Mouse (Mus musculus) intestine, embryonic 14.5 days (tissue): ENCODE data around the gene Il17rc. TPM values are rescaled to one million over a fixed set of nuclear protein-coding genes. Genes with fewer than 3 reads are reported as not detected.

Source experiments
- ATAC-seq: fragments of 200-750 bp; cut with Nextera tagmentation; replicated peaks from 2 replicates; pipeline ENCODE4 v1.8.0; 2017; ENCODE audit warnings: low read depth, moderate number of reproducible peaks, moderate TSS enrichment, moderate library complexity; ENCODE audit not compliant: low FRiP score, low TSS enrichment
- DNase-seq: peaks from one replicate; pipeline ENCODE4 v3.0.0-alpha.2; 2018; ENCODE audit warnings: low spot score
- H3K27ac ChIP-seq: fragments of 300-500 bp; sonication (generic); 2 replicates; pipeline ENCODE4 v1.5.1; 2014; ENCODE audit warnings: low read depth, mild to moderate bottlenecking, control low read depth
- H3K27me3 ChIP-seq: fragments of 300-500 bp; sonication (generic); replicated peaks from 2 replicates; pipeline ENCODE4 v1.6.1; 2014; ENCODE audit warnings: low read length, control low read depth; ENCODE audit not compliant: control insufficient read depth, insufficient read depth
- H3K36me3 ChIP-seq: fragments of 300-500 bp; sonication (generic); 2 replicates; pipeline ENCODE4 v1.6.1; 2014; ENCODE audit warnings: low read length, control low read depth; ENCODE audit not compliant: control insufficient read depth, insufficient read depth
- H3K4me1 ChIP-seq: fragments of 300-500 bp; sonication (generic); replicated peaks from 2 replicates; pipeline ENCODE4 v1.6.1; 2014; ENCODE audit warnings: low read length, control low read depth, mixed read lengths; ENCODE audit not compliant: control insufficient read depth, insufficient read depth
- H3K4me2 ChIP-seq: fragments of 300-500 bp; sonication (generic); 2 replicates; pipeline ENCODE4 v1.6.1; 2014; ENCODE audit warnings: low read length
- H3K4me3 ChIP-seq: fragments of 300-500 bp; sonication (generic); 2 replicates; pipeline ENCODE4 v1.5.1; 2014; ENCODE audit warnings: low read depth, low read length, control low read depth, mixed read lengths
- H3K9ac ChIP-seq: fragments of 300-500 bp; sonication (generic); 2 replicates; pipeline ENCODE4 v1.6.1; 2014; ENCODE audit warnings: mild to moderate bottlenecking, low read length
- H3K9me3 ChIP-seq: fragments of 300-500 bp; sonication (generic); 2 replicates; pipeline ENCODE4 v1.6.1; 2016; ENCODE audit warnings: low read length, control low read depth; ENCODE audit not compliant: control insufficient read depth
- WGBS: fragments of 180-500 bp; shearing (Covaris S2); extraction: QIAGEN DNeasy Blood & Tissue Kit; methylation state at CpG from one replicate; pipeline ENCODE4 v1.1.7; 2014; 5-methylcytosine and 5-hydroxymethylcytosine counted together
- polyA plus RNA-seq: library from polyadenylated mRNA; unstranded; fragments of >200 nt; fragmentation: Nextera tagmentation; extraction: Ambion mirVana; gene quantifications from 2 replicates; pipeline ENCODE4 v1.2.1, GENCODE M21; 2014

Gene Il17rc
- polyA plus RNA-seq, 1 experiment from 2014 or later, result 18.5 TPM

GRCm38 (mm10) chr6:113508947-113509280 is 37.7 kb downstream of the Il17rc start:
- H3K4me3 ChIP-seq, result no peak overlapping the region
- H3K9ac ChIP-seq, result no peak overlapping the region
- WGBS, result 57% methylated on average over 5 of the region's 5 CpGs
- no peak overlapping the region for H3K27ac ChIP-seq
- DNase-seq (no peak), ATAC-seq (no peak)
- H3K4me1 ChIP-seq, result no peaks in the 10 kb centered on the region
- no peaks in the 10 kb centered on the region for H3K27me3 ChIP-seq
- H3K36me3 ChIP-seq, result peaks cover 2% of the 10 kb centered on the region
- H3K9me3 ChIP-seq, result no peaks in the 10 kb centered on the region
- no peak overlapping the region for H3K4me2 ChIP-seq

- DNase-seq, result no peak
- Histone ChIP-seq H3K4me1 (no peaks in the 10 kb centered on the region), H3K27me3 (no peaks in the 10 kb centered on the region), H3K4me3 (no peak overlapping the region), H3K4me2 (no peak overlapping the region), H3K9me3 (no peaks in the 10 kb centered on the region), H3K36me3 (peaks cover 53% of the 10 kb centered on the region), H3K9ac (no peak overlapping the region), H3K27ac (no peak overlapping the region)
- WGBS, result 87% methylated on average over 6 of the region's 6 CpGs
- no peak for ATAC-seq
These were observed 42.7 kb downstream of the Il17rc start for GRCm38 (mm10) chr6:113513944-113514343.

GRCm38 (mm10) chr6:113514600-113514999 is 43.4 kb downstream of the Il17rc start:
- Histone ChIP-seq H3K27me3 (no peaks in the 10 kb centered on the region), H3K9me3 (no peaks in the 10 kb centered on the region), H3K9ac (no peak overlapping the region), H3K4me1 (no peaks in the 10 kb centered on the region), H3K4me3 (no peak overlapping the region), H3K27ac (no peak overlapping the region), H3K36me3 (peaks cover 59% of the 10 kb centered on the region), H3K4me2 (no peak overlapping the region)
- WGBS, result 95% methylated on average over 3 of the region's 3 CpGs
- ATAC-seq (no peak), DNase-seq (no peak)

GRCm38 (mm10) chr6:113517434-113518080 is 46.3 kb downstream of the Il17rc start:
- no peaks in the 10 kb centered on the region for H3K4me1 ChIP-seq
- H3K27ac ChIP-seq, result no peak overlapping the region
- H3K27me3 ChIP-seq, result no peaks in the 10 kb centered on the region
- H3K36me3 ChIP-seq, result peaks cover 88% of the 10 kb centered on the region
- no peak overlapping the region for H3K9ac ChIP-seq
- H3K4me3 ChIP-seq, result no peak overlapping the region
- DNase-seq, result no peak
- H3K9me3 ChIP-seq, result no peaks in the 10 kb centered on the region
- H3K4me2 ChIP-seq, result no peak overlapping the region
- WGBS, result 95% methylated on average over 8 of the region's 8 CpGs
- no peak for ATAC-seq

GRCm38 (mm10) chr6:113522310-113522709 is 51.1 kb downstream of the Il17rc start:
- H3K27me3 ChIP-seq, result no peaks in the 10 kb centered on the region
- H3K9ac ChIP-seq, result no peak overlapping the region
- H3K27ac ChIP-seq, result no peak overlapping the region
- WGBS, result 90% methylated on average over 1 of the region's 1 CpGs
- H3K4me2 ChIP-seq, result no peak overlapping the region
- DNase-seq, result no peak
- no peaks in the 10 kb centered on the region for H3K4me1 ChIP-seq
- no peak for ATAC-seq
- H3K4me3 ChIP-seq, result no peak overlapping the region
- peaks cover 63% of the 10 kb centered on the region for H3K36me3 ChIP-seq
- no peaks in the 10 kb centered on the region for H3K9me3 ChIP-seq

- peaks cover 52% of the 10 kb centered on the region for H3K36me3 ChIP-seq
- no peak overlapping the region for H3K4me3 ChIP-seq
- H3K9ac ChIP-seq, result no peak overlapping the region
- DNase-seq (no peak), ATAC-seq (no peak)
- WGBS, result 92% methylated on average over 8 of the region's 8 CpGs
- no peak overlapping the region for H3K27ac ChIP-seq
- H3K4me1 ChIP-seq, result no peaks in the 10 kb centered on the region
- no peaks in the 10 kb centered on the region for H3K27me3 ChIP-seq
- H3K4me2 ChIP-seq, result no peak overlapping the region
- H3K9me3 ChIP-seq, result no peaks in the 10 kb centered on the region
These were observed 52.2 kb downstream of the Il17rc start for GRCm38 (mm10) chr6:113523420-113523819.

- Histone ChIP-seq H3K4me2 (peak within 1 kb of the TSS; percentile 56), H3K9ac (peak within 1 kb of the TSS; percentile 83), H3K4me1 (peaks cover 9% of the 10 kb centered on the region; the same call in 1 of the 2 replicates), H3K4me3 (peak within 1 kb of the TSS; percentile 98), H3K27ac (peak within 1 kb of the TSS; percentile 71; the same call in 1 of the 2 replicates), H3K9me3 (no peaks in the 10 kb centered on the region), H3K27me3 (no peaks in the 10 kb centered on the region), H3K36me3 (peaks cover 20% of the 10 kb centered on the region)
- ATAC-seq (peak; percentile 92), DNase-seq (peak; percentile 100)
- WGBS, result 1% methylated on average over 47 of the region's 47 CpGs
These were observed 60.0 kb downstream of the Il17rc start, which contains the start of the genes Emc3 and Fancd2 for GRCm38 (mm10) chr6:113530932-113531839. Gene Emc3 (minus strand): TSS chr6:113531652. Gene Fancd2 (plus strand): TSS chr6:113531682.

GRCm38 (mm10) chr6:113531840-113532404 is 60.7 kb downstream of the Il17rc start:
- DNase-seq, result no peak
- Histone ChIP-seq H3K4me3 (peak overlapping the region; percentile 98), H3K9me3 (no peaks in the 10 kb centered on the region), H3K4me2 (peak overlapping the region; percentile 56), H3K27me3 (no peaks in the 10 kb centered on the region), H3K27ac (peak overlapping the region; percentile 71; the same call in 1 of the 2 replicates), H3K9ac (peak overlapping the region; percentile 83), H3K36me3 (peaks cover 26% of the 10 kb centered on the region), H3K4me1 (peaks cover 9% of the 10 kb centered on the region; the same call in 1 of the 2 replicates)
- 6% methylated on average over 7 of the region's 7 CpGs for WGBS
- no peak for ATAC-seq
